Mouse (Mus musculus) lung, adult 2 months (tissue): ENCODE measurements around the gene Bpifb2. TPM values are rescaled to one million over a fixed set of nuclear protein-coding genes. Genes with fewer than 3 reads are reported as not detected.
A peak's percentile ranks its signal among the peaks of the same experiment; 100 is the strongest.

Source experiments
- DNase-seq: peaks from one replicate; pipeline ENCODE4 v3.0.0; 2022
- H3K4me1 ChIP-seq: fragments of 200-500 bp; 2 replicates; pipeline ENCODE4 v1.6.1; 2011; ENCODE audit warnings: low read length; ENCODE audit not compliant: control insufficient read depth, insufficient read depth
- H3K4me3 ChIP-seq: fragments of 200-500 bp; replicated peaks from 2 replicates; pipeline ENCODE3; 2011; ENCODE audit warnings: low read depth, mild to moderate bottlenecking, control low read depth, low read length; ENCODE audit errors: extremely low read depth
- CTCF ChIP-seq: fragments of 200-500 bp; IDR thresholded peaks from 2 replicates; pipeline ENCODE4 v1.5.1; 2011; ENCODE audit warnings: mild to moderate bottlenecking, low read length, control low read depth; ENCODE audit not compliant: insufficient read depth
- POLR2A ChIP-seq: fragments of 200-500 bp; IDR thresholded peaks from 2 replicates; pipeline ENCODE4 v1.6.1; 2011; ENCODE audit warnings: low read depth, mild to moderate bottlenecking, control low read depth, low read length, borderline replicate concordance; ENCODE audit errors: extremely low read depth
- WGBS: fragments of 180-500 bp; shearing (Covaris S2); methylation state at CpG from one replicate; pipeline ENCODE4 v1.1.7; 2018; 5-methylcytosine and 5-hydroxymethylcytosine counted together
- polyA plus RNA-seq: library from polyadenylated mRNA; depleted of rRNA; stranded (reverse); fragments of >200 nt; gene quantifications from 2 replicates; pipeline ENCODE4 v1.2.3, GENCODE M21; 2012; rRNA removed

Gene Bpifb2
- polyA plus RNA-seq, 1 experiment = not detected

DNA sequence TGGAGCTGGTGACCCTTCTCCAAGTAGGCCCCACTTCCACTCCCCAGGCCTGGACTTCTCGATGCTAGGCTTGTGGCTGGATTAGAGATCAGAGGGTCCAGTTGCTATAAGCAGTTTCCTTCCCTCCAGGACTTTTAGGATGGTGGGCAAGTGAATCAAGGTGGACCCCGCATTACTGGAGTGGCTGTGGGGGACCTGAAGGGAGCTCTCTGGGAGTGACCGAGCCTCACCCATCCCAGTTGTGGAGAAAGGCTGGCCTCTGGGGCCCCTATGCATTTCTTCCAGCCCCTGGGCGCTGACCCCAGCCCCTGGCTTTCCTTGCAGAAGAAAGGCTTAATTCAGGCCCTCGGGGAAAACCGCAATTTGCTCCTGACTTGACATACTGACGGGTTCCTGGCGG lies 43.1 kb downstream of the Bpifb2 start, which contains the start of gene Bpifb3:
Bpifb3 (plus strand) TSS at position 301 of the 400 bp plus-strand sequence.
- H3K4me1 ChIP-seq = no peaks in the 10 kb centered on the region
- H3K4me3 ChIP-seq = no peak within 1 kb of the TSS
- 75% methylated on average over 8 of the region's 8 CpGs for WGBS
- no peak for DNase-seq
- TF ChIP-seq POLR2A = no peak
- TF ChIP-seq CTCF = no peak

- H3K4me3 ChIP-seq = no peak overlapping the region
- TF ChIP-seq POLR2A (no peak), CTCF (no peak)
- no peaks in the 10 kb centered on the region for H3K4me1 ChIP-seq
- no peak for DNase-seq
- WGBS = 80% methylated on average over 6 of the region's 6 CpGs
Observed at GRCm38 (mm10) chr2:153921246-153921645, 46.4 kb downstream of the Bpifb2 start.

- TF ChIP-seq POLR2A (no peak), CTCF (peak; percentile 87)
- no peaks in the 10 kb centered on the region for H3K4me1 ChIP-seq
- 42% methylated on average over 3 of the region's 3 CpGs for WGBS
- peak; percentile 19 for DNase-seq
- H3K4me3 ChIP-seq = no peak overlapping the region
Observed at GRCm38 (mm10) chr2:153929871-153930413, 55.1 kb downstream of the Bpifb2 start.

GRCm38 (mm10) chr2:153931125-153931524 lies 56.3 kb downstream of the Bpifb2 start:
- DNase-seq = no peak
- TF ChIP-seq POLR2A (no peak), CTCF (no peak)
- H3K4me3 ChIP-seq = no peak overlapping the region
- H3K4me1 ChIP-seq = no peaks in the 10 kb centered on the region
- 78% methylated on average over 6 of the region's 6 CpGs for WGBS

- Histone ChIP-seq H3K4me3 (no peak overlapping the region), H3K4me1 (no peaks in the 10 kb centered on the region)
- DNase-seq = no peak
- 63% methylated on average over 6 of the region's 6 CpGs for WGBS
- no peak for TF ChIP-seq POLR2A
- TF ChIP-seq CTCF = no peak
Observed at GRCm38 (mm10) chr2:153933311-153933710, 58.5 kb downstream of the Bpifb2 start.

GRCm38 (mm10) chr2:153935348-153935747 lies 60.5 kb downstream of the Bpifb2 start:
- Histone ChIP-seq H3K4me3 (no peak overlapping the region), H3K4me1 (no peaks in the 10 kb centered on the region)
- 90% methylated on average over 6 of the region's 6 CpGs for WGBS
- no peak for DNase-seq
- TF ChIP-seq CTCF (no peak), POLR2A (no peak)

DNA sequence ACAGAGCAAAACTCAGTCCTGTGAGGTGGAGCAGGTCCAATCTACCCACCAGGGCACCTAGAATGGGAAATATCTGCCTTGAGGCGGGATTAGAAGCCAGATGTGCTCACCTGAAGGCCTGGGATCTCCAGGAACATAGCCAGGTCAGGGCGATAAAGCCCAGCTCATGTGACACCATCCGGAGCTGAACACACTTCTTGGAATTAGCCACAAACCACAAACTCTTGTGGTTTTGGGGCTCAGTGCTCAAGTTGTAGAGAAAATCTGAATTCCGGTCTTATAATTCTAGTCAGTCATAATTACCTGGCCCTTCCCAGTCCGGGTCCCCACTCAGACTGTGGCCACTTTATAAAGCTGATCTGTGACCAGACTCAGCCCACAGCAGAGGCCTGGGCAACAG lies 63.0 kb downstream of the Bpifb2 start, which contains the start of gene Bpifb4:
Bpifb4 (plus strand) TSS at position 370 of the 400 bp plus-strand sequence.
- Histone ChIP-seq H3K4me1 (no peaks in the 10 kb centered on the region), H3K4me3 (no peak within 1 kb of the TSS)
- TF ChIP-seq POLR2A (no peak), CTCF (no peak)
- DNase-seq = no peak
- WGBS = 64% methylated on average over 5 of the region's 5 CpGs

- WGBS = 35% methylated on average over 3 of the region's 3 CpGs
- peak; percentile 33 for DNase-seq
Observed at GRCm38 (mm10) chr2:153943537-153943936, 68.7 kb downstream of the Bpifb2 start.

DNA sequence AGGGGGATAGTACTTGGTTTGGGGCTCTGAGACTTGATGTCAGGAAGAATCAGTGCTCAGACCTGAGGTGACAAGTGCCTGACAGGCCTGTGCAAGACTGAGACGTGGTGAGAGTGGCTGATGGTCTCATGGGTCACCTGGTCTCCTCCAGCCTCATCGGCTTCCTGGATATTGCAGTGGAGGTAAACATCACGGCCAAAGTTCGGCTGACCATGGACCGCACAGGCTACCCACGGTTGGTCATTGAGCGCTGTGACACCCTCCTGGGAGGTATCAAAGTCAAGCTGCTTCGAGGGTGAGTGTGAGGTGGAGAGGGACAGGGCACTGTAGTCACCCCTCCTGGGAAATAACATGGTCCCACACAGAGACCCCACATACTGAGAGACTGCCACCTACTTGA lies 69.7 kb downstream of the Bpifb2 start:
- DNase-seq = no peak
- no peak for TF ChIP-seq POLR2A
- no peak for TF ChIP-seq CTCF
- Histone ChIP-seq H3K4me3 (no peak overlapping the region), H3K4me1 (no peaks in the 10 kb centered on the region)
- 76% methylated on average over 8 of the region's 8 CpGs for WGBS

More at GRCm38 (mm10) chr2:153943537-153943936, 68.7 kb downstream of the Bpifb2 start:
- no peaks in the 10 kb centered on the region for H3K4me1 ChIP-seq
- H3K4me3 ChIP-seq = no peak overlapping the region
- TF ChIP-seq CTCF (peak; percentile 70), POLR2A (no peak)

Other genes starting within 250 kb of the Bpifb2 start
- 15.0 and 20.5 TPM in 2 replicates for gene Commd7, start 242.3 kb upstream of the Bpifb2 start, polyA plus RNA-seq
- gene Dnmt3b, start 225.6 kb upstream of the Bpifb2 start, polyA plus RNA-seq = 2.0 and 3.3 TPM in 2 replicates
- gene Dnmt3c, start 178.4 kb upstream of the Bpifb2 start, polyA plus RNA-seq = 0.09 and 0.12 TPM in 2 replicates
- 7.4 and 11.5 TPM in 2 replicates for gene Mapre1, start 133.8 kb upstream of the Bpifb2 start, polyA plus RNA-seq
- gene Efcab8, start 95.1 kb upstream of the Bpifb2 start, polyA plus RNA-seq = 0.19 and 0.33 TPM in 2 replicates
- gene Sun5, start 4.0 kb upstream of the Bpifb2 start, polyA plus RNA-seq = not detected in 2 replicates
- not detected in 2 replicates for gene Bpifb6, start 25.3 kb downstream of the Bpifb2 start, polyA plus RNA-seq
- not detected in 2 replicates for gene Bpifb3, start 43.2 kb downstream of the Bpifb2 start, polyA plus RNA-seq
- gene Bpifb4, start 63.2 kb downstream of the Bpifb2 start, polyA plus RNA-seq = not detected in 2 replicates
- not detected in 2 replicates for gene Bpifa6, start 99.9 kb downstream of the Bpifb2 start, polyA plus RNA-seq
- gene Bpifa2, start 133.2 kb downstream of the Bpifb2 start, polyA plus RNA-seq = not detected in 2 replicates